Mouse (Mus musculus): ENCODE measurements around the gene Acy3.

- no peak for TF ChIP-seq CTCF (conservative IDR thresholded peaks at IDR 0.05 in 1 of 2, IDR thresholded peaks at IDR 0.05 in 1 of 2; ENCODE audit: low read depth in 2 of 2, low read length in 2 of 2)
- no peak for TF ChIP-seq MAZ (IDR thresholded peaks at IDR 0.05; ENCODE audit: low read depth, low read length)
- no peak for TF ChIP-seq MAX (IDR thresholded peaks at IDR 0.05; ENCODE audit: low read length)
- TF ChIP-seq TCF12 (IDR thresholded peaks at IDR 0.05; ENCODE audit: low read depth, low read length) = no peak
- TF ChIP-seq POLR2A (IDR thresholded peaks at IDR 0.05; ENCODE audit: low read depth, low read length) = no peak
- no peak for TF ChIP-seq RAD21 (IDR thresholded peaks at IDR 0.05; ENCODE audit: low read depth, low read length)
- TF ChIP-seq GABPA (IDR thresholded peaks at IDR 0.05; ENCODE audit: insufficient replicate concordance, low read depth, low read length) = no peak
- no peak for TF ChIP-seq EP300 (IDR thresholded peaks at IDR 0.05; ENCODE audit: low read length)
- no peak for TF ChIP-seq ZMIZ1 (IDR thresholded peaks at IDR 0.05; ENCODE audit: low read depth, low read length)
- TF ChIP-seq USF1 (IDR thresholded peaks at IDR 0.05; ENCODE audit: low read depth, low read length) = no peak
- TF ChIP-seq JUND (conservative IDR thresholded peaks at IDR 0.05; ENCODE audit: low read depth, low read length) = no peak
- TF ChIP-seq IRF4 (IDR thresholded peaks at IDR 0.05; ENCODE audit: low read depth, low read length) = no peak
- no peak for TF ChIP-seq RCOR1 (conservative IDR thresholded peaks at IDR 0.05; ENCODE audit: low read depth, low read length)
- no peak for TF ChIP-seq CHD2 (IDR thresholded peaks at IDR 0.05; ENCODE audit: low read length)
These were observed 36.0 kb upstream of the Acy3 start for GRCm38 (mm10) chr19:3950331-3950730.

Measured in CH12.LX (cell line).